Mouse (Mus musculus) lung, postnatal 36 days (tissue): ENCODE measurements at regions not wholly inside any gene's neighbourhood (a gene's known extent, or its start where the extent isn't known, plus 50 kb on each side); places are given as distances from the start of the nearest gene placed in this dataset.
"Not testable (repeated sequence)": the region's sequence is repeated elsewhere in the genome, so short reads cannot be mapped to it uniquely, and the experiment has no call there.

Experiments used
- DNase-seq: peaks from one replicate; pipeline ENCODE4 v3.0.0; 2022; ENCODE audit warnings: mixed read lengths

DNA sequence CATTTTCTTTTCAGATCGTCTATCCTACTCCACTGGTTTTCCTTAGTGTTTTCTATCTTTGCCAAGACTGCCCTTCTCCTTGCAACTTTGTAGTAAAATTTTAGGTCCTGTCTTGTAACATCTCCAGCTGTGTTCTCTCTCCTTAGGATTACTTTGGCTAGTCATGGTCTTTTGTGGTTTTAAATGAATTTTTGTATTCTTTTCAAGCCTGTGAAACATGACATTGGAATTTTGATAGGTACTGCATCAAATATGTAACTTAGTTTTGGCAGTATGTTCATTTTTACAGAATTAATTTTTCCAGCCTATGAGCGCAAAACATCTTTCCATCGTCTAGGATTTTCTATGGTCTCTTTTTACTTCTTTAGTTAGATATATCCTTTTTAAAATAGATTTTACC, 88.6 kb upstream of the Gm5148 start:
- no peak for DNase-seq

DNA sequence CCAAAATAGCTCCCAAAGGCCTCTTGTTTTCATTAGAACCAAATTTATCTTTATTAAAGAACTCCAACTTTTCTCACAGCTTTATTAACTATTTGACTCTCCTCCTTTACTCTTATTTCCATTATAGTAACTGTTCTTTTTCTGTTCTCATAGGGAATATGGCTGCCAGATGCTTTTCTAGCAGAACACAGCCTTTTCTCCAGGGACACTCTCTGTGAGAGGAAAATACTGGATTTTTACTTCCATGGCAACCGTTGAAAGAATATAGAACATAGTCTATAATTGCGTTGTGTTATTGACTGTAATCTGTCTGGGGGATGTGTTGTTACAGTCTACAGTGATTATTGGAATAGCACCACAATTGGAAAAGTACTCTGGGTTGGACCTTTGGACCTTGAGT, 87.1 kb upstream of the Gm5148 start:
- DNase-seq = no peak

DNA sequence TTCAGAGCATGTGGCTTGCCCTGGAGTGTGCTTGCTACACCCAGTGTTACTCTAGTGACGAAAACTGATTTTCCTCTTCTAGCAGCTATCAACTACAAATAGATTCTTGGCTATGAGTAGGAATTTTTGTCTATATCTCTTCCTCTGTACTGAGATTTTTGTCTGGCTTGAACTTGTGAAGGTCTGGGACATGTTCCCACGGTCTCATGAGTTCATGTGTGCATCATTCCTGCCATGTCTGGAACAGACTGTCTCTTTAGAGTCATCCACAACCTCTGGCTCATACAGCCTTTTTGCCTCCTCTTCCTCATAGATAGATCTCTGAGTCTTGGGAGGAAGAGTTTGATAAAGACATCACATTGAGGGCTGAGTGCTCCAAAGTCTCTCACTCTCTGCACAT, 86.5 kb upstream of the Gm5148 start:
- DNase-seq = no peak

DNA sequence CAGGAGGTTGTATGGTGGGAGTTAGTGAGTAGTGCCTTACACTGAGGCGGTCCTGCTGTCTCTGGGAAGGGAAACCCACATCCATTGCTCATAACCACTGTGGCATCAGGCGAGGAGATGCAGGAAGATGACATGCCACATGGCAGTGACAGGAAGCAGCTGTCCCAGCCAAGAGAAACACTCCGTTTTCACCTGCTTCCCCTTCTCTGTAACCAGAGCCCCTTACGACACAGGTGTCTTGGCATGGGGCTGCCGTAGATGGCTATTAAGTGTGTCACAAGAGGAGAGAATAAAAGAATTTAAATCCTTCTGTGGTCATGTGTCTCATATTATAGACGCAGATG, 81.5 kb upstream of the Gm5148 start:
- DNase-seq = no peak

DNA sequence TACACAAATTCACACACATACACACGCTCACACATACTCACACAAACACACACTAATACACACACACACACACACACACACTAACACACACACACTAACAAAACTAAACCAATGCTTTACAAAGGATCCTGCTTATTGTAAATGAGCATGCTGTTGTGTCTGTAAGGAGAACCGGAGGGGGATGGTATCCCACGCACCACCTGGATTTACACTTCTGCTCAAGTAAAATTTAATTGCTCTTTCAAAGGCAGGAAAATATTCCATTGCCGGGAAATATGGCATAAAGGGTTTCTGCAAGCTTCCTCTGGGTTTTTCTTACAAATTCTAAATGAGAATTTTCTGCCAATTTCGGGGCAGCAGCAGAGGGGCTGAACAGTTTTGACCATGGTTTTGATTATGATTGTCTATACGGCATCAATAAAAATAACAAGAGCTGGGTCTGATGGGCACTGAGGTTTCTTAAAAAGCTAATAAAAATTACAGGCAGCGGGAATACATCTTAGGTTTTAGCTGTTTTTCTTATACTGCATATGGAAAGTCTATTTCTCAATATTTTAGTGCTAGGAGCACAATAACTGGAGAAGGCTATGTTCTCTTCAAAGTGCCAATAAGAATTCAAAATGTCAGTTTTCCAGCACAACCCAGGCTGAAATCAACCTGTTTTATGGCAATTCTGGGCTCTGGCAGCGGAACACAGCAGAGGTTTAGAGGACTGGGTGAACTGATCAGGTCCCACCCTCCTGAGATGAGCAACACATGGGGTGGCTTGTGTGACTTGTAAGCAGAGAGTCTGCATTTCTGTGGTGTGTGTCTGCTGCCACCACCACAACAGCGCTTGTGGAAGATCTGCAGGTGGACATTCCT, 80.9 kb upstream of the Gm5148 start:
- no peak for DNase-seq

DNA sequence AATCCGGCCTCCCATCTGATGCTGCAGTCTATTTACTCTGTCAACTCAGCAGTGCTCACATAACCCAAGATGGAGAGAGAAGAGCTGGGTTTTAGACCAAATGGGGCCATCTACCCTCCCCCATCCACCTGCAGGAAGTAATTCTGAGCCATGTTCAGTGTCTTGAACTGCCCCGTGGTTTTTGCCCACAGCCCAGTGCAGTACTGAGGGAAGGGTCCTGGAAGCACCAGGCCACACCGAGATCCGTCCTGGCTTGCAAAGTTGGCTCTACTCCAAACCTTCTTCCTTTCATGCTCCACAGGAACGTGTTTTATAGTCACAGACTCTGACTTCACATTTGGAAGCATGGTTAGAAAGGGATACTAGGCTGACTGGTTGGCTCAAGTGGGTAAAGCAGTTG, 80.0 kb upstream of the Gm5148 start:
- DNase-seq = no peak

DNA sequence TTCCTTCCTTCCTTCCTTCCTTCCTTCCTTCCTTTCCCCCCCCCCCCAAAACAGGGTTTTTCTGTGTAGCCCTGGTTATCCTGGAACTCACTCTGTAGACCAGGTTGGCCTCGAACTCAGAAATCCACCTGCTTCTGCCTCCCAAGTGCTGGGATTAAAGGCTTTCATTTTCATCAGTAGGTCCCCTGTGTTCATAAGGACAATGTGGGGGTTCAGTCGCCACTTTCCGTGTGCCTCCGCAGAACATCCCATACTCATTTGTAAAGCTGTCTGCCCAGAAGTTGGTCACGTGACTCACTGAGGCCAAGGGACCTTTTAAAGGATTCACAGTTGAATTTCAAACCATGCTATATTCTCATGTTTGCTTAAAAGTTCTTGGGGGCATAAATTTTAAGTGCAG, 79.5 kb upstream of the Gm5148 start:
- DNase-seq = not testable (repeated sequence)

DNA sequence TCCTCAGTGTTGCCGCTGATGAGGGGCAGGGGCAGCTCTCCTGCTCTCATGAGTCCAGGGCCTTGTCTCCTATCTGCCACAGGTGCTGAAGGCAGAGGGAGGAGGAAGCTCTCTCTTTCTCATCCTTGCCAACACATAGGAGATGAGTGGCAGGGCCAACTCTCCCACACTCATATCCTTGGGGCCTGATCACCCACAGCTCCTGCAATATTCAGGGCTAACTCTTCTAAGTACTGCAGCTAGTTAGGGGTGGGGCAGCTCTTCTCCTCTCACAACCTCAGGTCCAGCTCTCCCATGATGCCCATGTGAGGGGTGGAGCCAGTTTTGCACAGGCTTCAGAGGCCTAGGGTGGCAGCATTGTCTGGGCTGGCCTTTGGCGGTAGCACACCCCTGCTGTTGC, 77.3 kb upstream of the Gm5148 start:
- no peak for DNase-seq

DNA sequence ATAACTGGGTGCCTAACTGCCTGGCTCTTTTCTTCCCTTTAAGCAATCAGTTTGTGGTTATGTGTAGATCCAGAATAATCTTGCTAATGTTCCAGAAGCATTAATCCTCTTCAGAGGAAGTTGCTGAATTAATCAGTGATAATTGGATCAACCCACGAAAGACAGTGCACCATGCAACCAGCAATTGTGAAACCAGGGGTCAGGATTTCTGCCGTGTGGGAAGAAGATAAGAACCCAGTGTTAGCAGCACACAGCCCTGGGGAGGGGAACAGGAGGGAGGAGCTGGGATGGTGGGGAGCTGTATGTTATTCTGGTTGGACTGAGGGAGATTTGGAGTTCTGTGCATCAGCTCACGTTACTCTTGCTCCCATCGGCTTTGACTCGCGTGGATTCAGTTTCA, 75.5 kb upstream of the Gm5148 start:
- DNase-seq = no peak

DNA sequence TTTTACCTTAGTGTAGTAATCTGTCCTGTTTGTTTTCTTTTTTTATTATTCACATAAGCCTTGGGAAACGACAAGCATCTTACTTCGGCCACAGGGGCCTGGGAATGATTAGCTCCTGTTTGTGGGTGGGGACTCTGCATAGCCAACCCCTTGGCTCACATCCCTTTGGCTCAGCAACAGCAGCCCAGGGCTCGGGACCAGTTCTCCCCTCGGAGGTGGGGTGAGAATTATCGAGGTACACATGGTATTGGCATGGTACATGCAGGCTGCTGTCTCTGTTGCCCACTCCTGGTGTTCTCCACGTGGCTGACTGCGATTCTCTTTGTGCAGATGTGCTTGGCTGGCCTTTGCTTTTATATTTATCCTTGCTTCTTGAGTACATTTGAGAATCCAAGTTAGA, 65.4 kb upstream of the Gm5148 start:
- no peak for DNase-seq

DNA sequence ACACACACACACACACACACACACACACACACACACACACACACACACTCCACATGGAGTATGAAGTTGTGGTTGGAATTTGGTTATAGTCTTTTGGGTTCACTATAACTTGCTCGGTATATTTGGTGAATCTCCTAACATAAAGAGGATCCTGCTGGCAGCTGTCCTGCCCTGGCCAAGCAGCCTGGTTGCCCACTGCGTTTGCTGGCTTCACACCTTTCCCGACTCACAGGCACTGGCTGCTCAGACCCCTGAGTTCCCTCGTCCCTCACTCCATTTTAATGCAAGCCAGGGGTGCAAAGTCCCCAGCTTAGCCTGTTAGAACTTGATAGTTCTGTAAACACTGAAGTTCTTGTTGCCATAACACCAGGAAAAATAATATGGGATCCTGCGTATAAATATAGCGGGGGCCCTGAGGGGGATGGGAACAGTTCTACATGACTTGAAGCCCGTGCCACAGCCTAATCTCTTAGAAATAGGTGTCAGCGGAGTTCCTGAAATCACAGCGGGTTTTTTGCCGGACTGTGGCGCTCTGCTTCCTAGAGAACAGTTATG, 64.9 kb upstream of the Gm5148 start:
- no peak for DNase-seq

DNA sequence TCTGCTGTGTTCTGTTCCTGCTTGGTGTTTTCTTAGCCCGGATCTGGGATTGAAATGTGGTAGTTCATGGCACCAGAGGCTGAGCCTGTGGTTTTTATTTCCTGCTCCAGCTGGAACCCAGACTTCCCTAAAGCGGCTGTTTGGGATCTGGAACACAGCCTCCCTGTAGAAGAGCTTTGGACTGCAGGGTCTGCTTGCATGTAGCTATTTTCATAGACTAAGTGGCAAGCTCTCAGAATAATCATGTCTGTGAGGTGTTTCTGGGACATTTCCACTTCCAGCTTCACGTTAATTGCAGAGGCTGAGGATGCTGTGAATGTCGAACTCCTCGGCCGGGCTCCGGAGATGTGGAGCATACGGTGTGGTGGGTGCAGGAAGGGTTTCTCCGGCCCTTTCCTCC, 64.1 kb upstream of the Gm5148 start:
- no peak for DNase-seq

DNA sequence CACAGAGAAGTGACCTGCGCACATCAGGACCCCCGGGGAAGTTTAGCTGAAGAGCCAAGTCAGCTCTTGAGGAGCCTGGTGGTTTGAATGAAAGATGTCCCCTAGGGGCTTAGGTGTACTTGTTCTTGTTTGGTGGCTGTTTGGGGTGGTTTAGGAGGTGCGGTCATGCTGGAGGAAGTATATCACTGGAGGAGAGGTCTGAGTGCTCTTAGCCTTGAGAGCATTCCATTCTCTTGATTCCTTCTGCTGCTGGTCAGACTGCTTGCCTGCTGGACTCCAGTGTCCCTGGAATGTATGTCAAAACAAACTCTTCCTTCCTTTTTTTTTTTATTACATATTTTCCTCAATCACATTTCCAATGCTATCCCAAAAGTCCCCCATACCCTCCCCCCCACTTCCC, 62.5 kb upstream of the Gm5148 start:
- DNase-seq = peak; percentile 71

DNA sequence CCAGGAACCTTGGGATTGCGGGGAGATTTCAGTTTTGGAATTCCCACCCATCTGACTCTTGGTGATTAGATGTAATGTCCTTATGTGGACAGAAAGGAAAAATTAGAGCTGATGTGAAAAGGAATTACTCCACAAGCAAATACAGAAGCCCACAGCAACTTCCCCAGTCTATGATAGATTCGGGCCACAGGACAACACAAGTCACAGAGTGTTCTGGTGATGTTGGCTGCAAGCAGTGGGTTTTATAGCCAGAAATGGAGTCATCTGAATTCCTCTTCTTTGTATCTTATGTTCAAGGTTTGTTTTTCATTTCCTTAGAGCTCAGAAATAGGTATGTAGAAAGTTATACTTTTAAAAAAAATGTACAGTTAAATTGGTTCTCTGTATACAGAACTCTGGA, 56.8 kb upstream of the Gm5148 start:
- DNase-seq = no peak

DNA sequence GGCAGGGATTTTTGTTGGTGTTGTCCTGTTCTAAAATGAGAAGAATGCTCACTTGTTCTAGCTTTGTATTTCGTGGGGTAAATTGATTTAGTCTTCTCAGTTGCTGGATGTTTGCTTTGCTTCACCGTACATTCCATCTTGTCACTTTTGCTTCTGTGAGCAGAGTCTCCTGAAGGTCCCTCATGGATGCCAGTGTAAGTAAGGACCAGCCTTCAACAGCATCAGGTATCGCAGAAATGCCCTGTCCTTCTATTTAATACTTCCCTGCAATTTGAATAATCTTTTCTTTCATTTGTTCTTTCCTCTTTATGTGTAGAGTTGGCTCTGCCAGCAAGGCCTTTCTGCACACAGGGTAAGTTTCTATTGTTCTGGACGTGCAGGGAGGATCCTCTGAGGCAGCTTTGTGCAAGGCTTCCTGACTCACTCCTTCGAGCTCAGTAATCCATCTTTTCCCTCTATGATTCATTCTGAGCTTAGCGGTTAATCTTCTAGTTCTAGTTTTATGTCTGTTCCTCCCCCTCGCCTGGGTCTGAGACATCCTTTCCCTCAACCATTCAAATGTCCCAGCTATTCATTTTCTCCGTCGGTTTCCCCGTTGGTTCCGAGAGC, 55.7 kb upstream of the Gm5148 start:
- DNase-seq = no peak

DNA sequence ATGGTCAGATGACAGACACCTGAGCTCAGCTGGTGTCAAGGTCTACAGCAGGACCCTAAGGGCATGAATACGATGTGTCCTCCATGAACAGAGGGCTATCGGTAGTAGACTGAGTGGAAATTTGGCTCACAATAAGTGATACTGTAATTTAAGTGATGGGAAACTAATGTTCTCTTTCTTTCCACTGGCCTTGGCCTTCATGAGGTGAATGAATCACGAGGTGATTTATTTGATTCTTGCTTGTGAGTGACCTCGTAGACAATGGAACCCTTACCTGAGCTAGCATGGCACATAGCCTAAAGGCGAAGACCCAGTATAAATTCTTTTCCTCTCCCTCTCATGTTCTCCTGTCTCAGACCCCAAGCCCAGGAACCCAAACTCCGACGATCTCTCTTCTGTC, 54.1 kb upstream of the Gm5148 start:
- DNase-seq = no peak

DNA sequence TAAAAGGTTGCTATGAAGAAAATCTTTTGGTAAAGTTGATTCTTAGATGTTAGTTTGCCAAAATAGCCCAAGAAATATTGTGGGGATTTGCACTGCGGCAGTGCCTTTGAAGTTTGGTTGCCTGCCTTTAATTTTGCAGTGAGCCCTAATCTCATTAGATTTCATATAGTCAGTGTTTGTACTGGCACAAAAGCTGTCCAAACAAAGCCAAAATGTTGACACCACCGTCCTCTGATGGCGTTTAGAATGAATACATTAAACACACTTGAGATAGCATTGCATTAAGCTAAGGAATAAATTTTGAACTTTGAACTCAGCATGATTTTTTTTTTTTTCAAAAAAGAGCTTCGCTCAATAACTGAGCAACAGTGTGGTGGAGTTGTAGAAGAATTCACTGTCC, 51.9 kb upstream of the Gm5148 start:
- DNase-seq = no peak
